Mouse (Mus musculus): ENCODE results near the gene Myt1l. TPM values are rescaled to one million over a fixed set of nuclear protein-coding genes. Genes with fewer than 3 reads are reported as not detected.

The Myt1l gene
- polyA plus RNA-seq, 1 experiment from 2014 or later = 0.16 TPM

DNA sequence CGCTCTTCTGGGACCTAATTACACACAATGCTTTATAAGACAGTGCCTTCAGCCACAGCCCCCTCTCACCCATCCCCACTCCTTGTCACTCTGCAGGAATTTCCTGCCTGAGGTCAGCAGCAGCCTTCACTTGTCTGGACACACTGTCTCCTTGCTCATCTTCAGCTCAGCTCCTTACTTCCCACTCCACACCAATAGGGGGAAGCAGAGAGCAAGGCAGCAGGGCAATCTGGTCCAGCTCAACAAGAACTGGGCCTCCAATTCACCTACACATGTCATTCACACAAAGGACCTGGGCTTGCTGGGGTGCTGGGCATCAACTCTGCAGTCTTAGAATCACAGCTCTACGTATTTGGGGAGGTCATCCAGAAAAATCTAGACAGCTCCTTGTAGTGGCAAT lies 33.0 kb downstream of the Myt1l start:
- no peak for DNase-seq (ENCODE audit: low spot score)

DNA sequence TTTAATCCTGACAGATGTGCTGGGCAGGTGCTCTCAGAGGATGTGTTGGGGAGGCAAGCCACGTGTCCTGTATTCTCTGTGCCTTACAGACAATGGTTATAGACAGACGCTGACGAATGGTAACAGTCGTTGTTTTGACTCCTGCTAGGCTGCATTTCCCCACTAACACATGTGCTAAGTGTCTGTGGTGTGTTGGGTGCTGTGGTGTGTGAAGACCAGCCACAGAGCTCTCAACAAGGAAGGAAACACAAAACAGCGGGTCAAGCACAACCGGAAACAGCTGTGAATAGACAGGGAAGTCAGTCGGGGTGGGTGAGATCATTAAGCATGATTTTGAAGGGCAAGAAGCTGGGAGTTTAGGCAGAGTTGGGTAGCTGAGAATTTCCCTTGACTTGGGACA lies 41.1 kb downstream of the Myt1l start:
- DNase-seq (ENCODE audit: low spot score) = no peak

DNA sequence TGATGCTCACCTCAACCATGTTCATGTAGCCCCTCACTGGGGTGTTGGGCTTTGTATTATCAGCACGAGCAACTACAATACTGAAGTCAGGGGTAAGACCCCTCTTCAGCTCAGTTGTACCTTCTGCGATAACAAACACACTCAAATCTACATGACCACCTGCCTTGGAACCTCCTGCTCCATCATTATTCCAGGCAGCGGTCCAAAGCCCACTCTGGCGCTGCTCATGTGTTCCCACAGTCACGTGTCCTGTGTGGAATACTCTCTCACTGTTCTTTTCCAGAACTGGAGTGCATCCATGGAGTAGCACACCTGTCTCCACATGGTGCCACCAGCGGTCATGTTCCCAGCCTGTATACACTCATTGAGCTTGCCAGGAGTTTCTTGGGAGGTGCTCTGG lies 42.2 kb downstream of the Myt1l start:
- no peak for DNase-seq (ENCODE audit: low spot score)

DNA sequence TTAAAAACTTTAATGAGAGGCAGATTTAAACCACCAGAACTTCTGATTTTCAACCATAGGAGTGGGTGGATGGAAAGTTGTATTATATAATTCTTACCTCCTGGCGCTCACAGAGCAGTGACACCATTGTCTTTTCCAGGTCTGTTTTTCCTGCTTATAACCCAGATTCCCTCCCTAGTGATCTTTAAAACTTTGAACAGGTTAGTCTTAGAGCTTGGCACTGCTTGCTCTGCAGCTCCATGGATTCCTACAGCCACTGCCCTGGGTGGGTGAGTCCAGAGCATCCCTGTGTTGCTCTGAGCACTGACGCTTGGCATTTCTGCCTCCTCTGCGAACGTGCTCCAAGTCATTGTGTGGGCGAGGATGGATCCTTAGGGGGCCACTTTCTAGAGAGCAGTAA lies 43.4 kb downstream of the Myt1l start:
- no peak for DNase-seq (ENCODE audit: low spot score)

DNA sequence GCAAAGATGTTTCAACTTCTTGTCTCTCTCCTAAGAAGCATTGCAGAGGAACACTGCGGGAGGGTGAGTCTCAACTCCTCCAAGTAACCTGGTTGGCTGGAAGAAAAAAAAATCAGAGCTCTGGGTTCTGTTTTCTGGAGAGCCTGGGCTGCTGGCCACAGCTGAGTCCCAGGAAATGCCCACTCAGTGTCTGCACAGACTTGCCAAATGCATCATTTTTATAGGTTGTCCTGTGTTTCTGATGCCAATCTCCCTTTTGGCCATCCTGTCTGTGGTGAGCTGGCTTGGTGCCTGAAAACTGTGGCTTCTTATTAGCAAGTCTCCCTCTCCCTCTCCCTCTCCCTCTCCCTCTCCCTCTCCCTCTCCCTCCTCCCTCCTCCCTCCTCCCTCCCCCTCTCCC lies 65.6 kb downstream of the Myt1l start:
- no peak for DNase-seq (ENCODE audit: low spot score)

DNA sequence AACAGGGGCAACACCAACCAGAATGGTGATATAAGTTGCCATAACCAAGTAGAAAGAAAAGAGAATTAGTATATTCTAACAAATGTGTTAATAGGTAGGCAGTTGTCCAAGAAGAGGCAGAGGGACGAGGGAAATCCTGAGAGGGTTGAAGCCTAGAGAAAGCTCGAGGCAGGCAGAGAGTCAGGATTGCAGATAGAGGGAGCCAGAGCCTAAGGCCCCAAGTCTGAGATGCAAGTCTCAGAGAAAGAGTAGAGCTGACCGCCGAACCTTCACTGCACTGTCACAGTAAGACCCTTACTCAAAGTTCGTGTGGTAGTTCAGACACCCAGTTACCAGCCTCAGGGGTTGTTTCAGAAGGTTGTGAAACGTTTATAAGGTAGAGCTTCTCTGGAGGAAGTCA lies 71.7 kb downstream of the Myt1l start:
- DNase-seq (ENCODE audit: low spot score) = no peak

DNA sequence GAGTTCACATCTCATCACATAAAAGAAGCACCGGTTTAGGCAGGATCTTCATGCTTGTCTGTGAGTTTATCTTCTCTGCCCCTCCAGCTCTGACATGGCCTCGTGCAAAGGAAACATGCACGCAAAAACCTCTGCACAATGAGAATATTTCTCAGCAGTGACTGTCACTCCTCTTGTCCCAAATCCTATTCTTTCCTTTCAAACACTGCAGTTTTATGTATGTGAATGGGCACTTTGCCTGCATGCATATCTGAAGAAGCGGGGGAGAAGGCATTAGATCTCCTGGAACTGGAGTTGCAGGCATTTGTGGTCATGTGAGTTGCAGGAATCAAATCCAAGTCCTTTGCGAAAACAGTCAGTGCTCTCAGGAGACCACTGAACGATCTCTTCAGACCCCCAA lies 73.0 kb downstream of the Myt1l start:
- DNase-seq (ENCODE audit: low spot score) = no peak

DNA sequence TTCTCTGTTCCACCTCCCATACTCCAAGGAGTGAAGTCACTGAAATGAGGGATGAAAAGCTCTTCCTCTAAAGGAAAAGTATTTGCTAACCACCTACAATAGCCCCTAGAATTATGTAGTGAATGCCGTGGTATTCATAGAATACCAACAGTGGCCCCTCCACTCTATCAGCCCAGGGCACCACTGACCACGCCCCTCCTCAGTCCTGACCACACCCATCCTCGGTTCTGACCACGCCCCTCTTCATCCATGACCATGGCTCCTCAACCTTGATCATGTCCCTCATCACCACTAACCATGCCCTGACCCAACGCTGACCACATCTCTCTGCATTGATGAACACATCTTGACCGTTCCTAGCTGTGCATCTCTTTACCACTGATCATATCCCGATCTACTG lies 76.5 kb downstream of the Myt1l start:
- DNase-seq (ENCODE audit: low spot score) = no peak

DNA sequence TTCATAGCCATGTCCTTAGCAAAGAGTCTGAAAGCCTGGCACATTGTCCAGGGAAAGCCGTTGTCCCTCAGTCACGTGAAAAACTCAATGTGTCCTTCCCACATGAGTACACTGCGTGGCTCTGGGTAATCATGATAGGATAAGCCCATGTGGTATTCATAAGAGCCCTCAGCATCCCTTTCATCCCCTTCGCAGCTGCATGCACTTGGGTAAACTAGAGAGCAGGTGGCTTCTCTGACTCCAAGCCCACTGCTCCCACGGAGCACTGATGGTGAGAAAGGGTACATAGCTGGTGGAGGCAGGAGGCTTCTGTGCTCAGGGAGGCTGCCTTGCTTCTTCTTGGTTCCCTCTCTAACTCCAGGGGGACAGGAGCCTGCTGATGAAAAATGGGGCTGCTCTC lies 76.9 kb downstream of the Myt1l start:
- DNase-seq (ENCODE audit: low spot score) = no peak

DNA sequence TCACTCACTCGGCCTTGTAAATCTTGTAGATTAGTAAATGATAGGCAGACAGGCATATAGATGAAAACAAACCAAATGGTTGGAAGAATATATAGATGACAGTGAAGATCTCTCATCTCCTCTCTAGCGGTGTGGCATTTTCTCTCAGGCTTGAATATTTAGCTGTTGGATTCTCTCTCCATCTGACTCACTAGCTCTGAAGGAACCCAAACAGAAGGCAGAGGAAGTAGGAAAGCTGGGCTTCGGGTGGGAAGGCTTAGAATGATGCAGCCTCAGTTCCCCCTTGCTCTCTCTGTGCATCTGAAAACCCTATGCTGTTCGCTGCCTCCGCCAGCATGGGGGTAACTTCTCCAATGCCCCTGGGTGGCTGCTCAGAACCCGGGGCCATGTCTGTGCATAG lies 78.0 kb downstream of the Myt1l start:
- DNase-seq (ENCODE audit: low spot score) = no peak

DNA sequence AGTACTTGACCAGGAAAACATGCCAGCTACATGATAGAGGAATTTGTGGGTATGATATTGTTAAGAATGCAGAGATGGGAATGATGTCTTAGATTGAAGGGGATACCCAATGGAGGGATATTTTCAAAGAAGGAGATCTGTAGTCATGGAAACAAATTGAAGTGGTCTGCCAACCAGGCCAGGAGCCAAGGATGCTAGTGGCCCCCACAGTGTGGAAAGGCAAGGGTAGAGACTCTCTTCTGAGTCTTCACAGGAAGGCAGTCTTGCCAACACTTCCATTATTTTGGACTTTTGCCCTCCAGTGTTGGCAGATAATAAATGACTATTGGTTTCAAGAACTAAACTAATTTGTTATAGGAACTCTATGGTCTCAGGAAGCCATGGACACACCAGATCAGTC lies 89.6 kb downstream of the Myt1l start:
- DNase-seq (ENCODE audit: low spot score) = no peak

DNA sequence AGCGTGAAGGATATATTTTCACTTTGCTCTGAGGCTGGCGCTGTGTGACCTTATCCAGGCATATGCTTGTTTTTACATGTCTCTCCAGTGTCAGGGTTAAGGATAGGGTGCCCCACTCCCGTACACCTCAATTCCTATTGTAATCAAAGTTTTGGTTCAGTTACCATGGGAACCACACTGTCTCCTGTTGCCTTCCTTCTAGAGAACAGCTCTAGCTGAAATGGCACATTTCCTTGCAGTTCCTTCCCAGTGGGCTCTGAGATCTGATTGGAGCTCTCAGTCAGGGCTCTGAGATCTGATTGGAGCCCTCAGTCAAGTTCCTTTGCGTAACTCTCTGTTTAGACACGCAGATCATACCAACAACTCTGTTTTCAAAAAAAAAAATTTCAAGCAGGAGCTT lies 93.3 kb downstream of the Myt1l start:
- DNase-seq (ENCODE audit: low spot score) = no peak

DNA sequence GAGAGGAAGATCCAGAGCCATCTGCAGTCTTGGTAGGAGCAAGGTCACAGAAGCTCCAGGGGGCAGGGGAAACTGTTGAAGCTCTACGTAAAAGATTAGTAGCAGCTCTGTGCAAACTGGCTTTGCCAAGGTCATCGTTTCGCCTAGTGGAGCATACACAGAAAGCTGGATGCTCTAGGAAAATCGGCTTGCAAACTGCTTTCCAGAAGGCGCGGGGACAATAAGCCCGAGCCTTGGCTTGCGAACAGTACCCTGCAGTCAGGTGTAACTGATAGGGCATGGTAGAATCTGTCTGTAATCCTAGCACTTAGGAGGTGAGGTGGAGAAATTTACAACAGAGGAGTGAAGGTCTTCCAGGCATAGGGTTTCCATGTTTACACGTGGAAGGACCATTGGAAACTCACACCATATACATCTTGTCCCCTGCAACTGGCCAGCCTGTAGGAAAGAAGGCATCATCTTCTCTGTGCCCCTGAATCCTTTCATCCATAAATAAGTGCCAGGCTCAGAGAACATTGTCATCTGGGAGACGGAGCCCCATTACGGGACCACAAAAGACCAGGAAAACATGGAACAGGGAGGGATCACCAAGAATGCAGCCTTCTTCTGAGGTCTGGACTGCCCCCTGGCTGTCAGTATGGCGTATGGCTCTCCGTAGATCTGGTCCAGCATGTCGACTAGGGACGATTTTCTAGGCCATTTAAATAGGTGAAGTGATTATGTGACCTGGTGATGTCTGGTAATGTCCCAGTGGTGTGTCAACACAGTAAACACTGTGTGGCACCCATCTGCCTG lies 100.0 kb downstream of the Myt1l start:
- DNase-seq (ENCODE audit: low spot score) = no peak

DNA sequence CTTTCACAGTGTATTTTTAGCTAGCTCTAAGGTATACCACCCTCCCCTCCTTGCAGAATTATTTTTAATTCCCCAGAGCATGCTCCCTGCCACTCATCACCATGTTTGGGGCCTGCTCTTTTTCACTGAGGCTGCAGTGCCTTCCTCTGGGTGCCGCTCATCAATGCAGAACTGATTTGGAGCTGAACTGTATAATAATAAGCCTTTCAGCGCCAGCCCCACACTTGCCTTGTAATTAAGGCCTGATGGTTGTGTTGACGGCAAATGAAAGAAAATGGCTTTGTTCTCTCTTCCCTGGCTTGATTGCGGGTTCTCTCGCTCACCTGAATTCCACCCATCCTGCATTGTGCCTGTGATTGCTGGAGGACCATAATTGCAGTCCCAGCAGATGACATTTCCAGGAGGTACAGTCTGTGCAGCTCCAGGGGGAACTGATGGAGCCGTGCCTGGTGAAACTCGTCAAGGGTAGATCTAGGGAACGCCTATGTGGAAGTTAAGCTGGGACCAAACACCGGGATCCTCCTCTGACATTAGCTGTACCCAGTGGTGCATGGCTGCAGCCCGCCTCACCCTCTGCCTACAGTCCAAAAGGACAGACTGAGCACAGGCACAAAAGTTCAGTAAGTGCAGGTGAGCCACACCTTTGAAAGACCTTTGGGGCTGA lies 101.8 kb downstream of the Myt1l start:
- no peak for DNase-seq (ENCODE audit: low spot score)

DNA sequence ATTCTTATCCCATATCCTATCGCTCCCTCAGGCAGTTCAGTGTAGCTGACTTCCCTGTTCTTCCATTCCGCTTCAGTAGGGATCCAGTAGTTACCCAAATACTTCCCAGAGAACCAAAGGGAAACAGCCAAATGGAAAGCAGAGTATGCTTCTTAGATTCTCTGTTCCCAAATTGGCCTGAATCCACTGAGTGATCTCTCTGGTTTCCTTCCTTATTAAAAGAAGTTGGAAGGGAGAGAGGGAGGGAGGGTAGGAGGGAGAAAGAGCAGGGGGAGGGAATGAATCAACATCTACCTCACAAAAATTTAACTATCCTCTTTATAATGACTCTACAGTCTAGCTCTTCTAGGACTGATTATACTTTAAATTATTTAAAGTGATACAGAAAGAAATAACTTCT lies 106.3 kb downstream of the Myt1l start:
- DNase-seq (ENCODE audit: low spot score) = no peak

DNA sequence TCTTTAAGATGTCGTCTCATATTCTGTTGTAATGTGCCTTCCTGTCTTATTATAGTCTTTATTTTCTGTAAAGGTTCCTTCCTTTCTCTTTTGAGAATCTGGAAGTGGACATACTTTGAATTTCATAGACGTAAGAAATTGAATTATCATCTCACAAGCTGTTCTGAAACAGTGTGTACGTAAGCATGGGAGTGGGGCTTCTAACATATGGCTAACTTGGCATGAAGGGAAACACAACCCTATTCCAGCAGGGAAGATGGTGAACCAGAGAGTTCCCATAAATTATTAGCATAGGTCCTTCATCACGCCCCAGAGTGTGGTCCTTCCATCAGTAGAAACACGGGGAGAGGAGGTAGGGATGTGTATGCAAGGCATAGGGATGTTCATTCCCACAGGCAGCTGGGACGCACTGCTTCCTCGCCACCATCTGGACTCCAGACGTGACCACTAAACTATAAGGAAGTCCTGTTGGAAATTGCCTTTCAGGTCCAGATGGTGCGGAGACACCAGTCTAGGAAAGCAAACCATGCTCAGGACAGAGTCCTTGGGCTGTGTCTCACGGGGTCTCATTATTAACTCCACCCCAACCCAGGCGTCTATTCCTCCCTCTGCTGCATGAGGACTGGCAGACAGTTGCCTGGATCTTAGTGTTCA lies 111.5 kb downstream of the Myt1l start:
- DNase-seq (ENCODE audit: low spot score) = no peak

DNA sequence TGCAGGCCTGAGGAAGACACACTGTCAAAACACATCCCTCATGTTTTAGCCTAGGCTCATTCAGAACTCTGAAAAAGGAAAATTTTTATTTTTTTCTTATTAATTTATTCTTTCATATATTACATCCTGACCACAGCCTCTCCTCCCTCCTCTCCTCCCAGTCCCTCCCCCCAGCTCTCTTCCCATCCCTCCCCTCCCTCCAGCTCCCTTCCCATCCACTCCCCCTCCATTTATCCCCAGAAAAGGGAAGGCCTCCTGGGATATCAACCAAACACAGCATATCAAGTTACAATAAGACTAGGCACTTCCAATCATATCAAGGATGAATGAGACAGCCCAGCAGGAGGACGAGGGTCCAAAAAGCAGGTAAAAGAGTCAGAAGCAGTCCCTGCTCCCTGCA lies 112.0 kb downstream of the Myt1l start:
- no peak for DNase-seq (ENCODE audit: low spot score)

DNA sequence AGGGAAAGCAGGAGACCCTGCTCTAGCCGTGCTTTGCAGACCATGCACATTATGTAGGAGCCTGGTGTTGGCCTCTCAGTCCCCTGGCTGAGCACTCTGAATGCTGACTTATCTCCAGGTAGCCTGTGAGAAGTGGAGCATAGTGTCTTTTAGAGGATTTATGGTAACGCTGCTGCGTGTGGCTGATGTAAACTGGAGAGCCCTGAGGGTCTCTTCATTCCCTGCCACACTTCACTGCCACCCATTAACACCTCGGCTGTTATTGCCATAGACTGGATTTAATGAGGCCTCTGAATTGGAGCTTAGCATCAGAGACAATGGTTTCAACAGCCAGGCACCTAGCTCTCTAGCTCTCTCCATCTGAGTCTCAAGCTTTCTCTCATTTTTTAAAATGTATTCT lies 114.7 kb downstream of the Myt1l start:
- no peak for DNase-seq (ENCODE audit: low spot score)

DNA sequence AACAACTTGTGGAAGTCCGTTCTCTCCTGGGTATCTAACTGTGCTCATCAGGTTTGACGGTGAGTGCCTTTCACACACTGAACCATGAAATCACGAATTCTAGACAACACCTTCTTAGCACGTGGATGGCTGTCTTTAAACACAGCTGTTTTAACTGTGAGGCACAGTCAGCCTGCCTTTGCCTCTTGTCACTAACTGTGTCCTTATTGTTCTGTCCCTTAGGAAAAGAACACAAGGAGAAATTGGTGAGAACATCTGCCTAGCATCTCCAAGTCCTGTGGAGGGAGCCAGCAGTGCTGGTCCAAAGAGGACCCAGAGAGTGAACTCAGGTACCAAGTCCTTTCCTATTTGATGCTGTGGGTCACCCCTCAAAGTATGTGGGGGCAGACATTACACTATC lies 115.9 kb downstream of the Myt1l start:
- DNase-seq (ENCODE audit: low spot score) = no peak

DNA sequence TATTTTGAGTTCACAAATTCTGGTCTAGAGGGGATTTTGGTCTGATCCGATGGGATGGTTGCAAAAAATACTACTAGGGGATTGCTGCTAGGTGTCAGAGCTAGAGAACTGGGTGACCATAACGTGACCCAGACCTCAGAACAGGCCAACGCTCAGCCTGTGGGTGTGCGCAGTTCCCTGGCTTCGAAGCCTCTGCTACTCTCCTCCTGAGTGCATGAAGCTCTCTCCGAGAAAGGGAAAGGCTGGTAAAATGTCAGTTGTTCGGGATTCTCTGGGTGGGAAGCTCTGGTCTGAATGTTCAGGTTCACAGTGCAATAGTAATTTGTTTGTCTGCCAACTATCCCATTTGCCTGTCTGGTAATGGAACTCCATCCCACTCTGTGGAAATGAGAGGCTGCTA lies 116.5 kb downstream of the Myt1l start:
- no peak for DNase-seq (ENCODE audit: low spot score)

DNA sequence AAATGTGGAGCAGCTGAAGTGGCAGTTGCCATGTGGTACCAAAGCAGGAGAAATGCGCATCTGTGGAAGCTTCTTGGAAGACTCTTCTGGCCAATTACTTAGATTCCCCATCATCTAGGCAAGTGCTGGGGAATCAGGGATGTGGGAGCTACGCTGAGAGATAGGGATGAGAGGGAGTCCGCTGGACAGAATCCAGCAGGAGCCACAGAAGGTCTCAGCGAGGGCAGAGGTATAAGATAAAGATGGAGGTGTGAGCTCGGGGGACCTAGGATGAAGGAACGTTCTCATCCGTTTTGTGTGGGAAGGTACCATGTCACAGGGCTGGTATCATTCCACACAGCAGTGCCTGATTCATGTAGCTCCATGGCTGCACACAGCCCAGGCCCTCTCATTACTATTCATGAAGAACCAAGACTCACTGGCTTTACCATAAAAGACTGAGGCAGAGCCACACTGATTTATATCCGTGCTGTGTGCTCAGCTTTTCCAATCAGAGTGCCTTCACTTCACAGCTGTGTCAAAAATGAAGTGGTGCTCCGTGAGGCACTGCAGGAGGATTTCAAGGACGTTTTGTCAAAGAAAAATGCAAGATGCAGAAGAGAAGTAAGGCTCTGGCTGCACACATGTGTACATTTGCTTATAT lies 121.4 kb downstream of the Myt1l start:
- no peak for DNase-seq (ENCODE audit: low spot score)

DNA sequence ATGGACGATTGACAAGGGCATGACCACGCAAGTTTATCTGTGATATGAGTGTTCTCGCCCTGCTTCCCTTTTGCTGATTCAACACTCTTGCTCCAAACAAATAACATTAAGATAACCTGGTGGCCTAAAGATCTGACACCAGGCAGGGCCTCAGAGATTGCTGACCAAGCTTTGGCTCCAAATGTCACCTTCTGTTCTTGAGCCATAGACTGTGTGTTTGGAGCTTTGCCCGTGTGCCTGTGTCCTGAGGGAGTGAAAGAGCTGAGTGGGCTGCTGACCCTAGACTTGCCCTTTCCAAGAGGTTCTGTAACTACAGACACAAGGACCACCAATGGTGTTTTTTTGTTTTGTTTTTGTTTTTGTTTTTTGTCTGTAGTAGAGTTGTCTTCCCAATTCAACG lies 124.3 kb downstream of the Myt1l start:
- no peak for DNase-seq (ENCODE audit: low spot score)

Measured in thymus, postnatal 0 days (tissue).